Mouse (Mus musculus) hindlimb bud, embryonic 11.5 days (tissue): ENCODE data around the gene Tacc2.

ENCODE experiments used
- DNase-seq: peaks from one replicate; pipeline ENCODE4 v3.0.0-alpha.2; 2012; ENCODE audit warnings: low read depth, low spot score; ENCODE audit errors: extremely low spot score

Gene Tacc2

DNA sequence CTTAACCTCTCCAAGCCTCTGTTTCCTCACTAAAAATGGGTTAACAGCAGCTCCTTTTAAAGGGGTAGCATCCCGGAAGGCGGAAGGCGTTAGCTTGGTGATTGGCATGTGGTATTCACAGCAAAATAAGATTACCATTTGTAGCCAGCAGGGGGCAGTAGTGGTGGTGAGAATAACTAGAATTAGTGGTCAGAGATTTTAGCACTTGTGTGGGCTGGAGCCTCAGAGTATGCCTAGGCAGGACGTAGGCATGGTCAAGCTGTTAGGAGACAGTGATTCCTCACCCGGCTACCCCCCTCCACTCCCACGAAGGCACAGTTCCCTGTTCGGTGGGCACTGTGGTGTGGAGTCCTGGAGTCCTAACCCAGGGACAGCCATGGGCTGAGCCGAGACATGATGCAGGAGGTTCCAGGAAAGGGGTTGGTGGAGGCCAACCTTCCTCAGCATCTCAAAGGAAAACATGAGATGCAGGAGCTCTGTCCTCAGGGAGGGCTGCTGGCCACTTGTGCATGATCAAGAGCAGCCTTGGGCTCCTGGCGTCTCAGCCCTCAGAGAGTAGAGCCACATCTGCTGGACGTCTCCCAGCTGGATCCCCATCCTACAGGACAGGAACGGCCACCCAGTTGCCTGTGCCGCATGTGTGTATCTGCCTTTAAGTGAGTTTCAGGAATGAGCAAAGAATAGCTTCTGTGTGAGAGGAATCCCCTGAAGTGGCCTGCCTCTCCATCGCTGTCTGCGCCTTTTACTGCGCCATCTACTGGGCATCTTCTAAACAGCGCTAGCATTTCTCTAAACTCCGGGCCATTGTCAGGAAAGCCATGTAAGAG is 185.0 kb downstream of the Tacc2 start:
- peak; percentile 33 for DNase-seq

DNA sequence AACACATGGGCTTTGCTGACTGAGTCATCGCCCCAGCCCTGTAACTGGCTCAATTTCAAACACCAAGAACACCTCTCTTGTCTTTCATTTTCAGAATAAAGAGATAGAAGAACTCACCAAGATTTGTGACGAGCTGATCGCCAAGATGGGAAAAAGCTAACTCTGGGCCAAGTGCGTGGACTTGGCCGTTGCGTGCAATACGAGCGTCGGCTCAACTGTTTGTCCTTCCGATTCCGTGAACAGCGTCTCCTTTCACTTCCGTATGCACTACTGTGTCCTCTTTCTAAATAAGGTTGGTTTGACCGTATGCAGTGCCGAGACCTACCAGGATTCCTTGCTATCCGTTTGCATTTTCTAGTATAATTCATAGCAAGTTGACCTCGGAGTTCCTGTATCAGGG is 186.9 kb downstream of the Tacc2 start:
- no peak for DNase-seq

GRCm38 (mm10) chr7:130766411-130767170 is 189.4 kb downstream of the Tacc2 start:
- no peak for DNase-seq

- DNase-seq = no peak
These were observed 190.9 kb downstream of the Tacc2 start for GRCm38 (mm10) chr7:130768151-130768550.

- peak; percentile 60 for DNase-seq
These were observed 193.5 kb downstream of the Tacc2 start for GRCm38 (mm10) chr7:130770707-130771106.

DNA sequence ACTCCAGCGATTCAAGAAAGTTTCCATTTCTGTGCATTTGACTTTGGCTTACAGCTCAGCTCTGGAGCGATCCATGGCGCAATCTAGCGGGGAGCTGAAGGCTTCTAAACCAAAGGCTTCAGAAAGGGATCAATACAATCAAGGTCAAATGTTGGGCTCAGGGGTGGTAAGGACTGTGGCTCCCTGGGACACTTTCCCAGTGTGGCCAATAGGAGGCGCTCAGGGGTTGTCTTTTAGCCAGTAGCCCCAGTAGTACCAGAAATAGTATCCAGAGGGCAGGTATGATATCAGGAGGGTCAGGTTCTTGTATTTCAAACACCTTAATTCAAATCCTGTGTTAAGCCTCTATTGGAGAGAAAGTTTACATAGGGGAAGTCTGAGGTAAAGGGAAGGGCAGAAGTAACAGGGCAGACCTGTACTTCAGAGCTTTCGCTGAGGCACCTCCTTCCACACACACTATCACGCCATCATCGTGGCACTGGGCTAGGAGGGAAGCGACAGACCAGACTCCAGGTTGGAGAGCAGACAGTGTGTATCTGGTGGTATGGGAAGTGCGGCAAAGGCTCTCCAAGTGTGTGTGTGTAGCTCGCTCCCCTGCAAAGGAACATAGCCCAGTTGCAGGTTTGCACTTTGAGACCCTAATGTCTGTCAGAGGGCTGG is 196.1 kb downstream of the Tacc2 start:
- DNase-seq = no peak

DNA sequence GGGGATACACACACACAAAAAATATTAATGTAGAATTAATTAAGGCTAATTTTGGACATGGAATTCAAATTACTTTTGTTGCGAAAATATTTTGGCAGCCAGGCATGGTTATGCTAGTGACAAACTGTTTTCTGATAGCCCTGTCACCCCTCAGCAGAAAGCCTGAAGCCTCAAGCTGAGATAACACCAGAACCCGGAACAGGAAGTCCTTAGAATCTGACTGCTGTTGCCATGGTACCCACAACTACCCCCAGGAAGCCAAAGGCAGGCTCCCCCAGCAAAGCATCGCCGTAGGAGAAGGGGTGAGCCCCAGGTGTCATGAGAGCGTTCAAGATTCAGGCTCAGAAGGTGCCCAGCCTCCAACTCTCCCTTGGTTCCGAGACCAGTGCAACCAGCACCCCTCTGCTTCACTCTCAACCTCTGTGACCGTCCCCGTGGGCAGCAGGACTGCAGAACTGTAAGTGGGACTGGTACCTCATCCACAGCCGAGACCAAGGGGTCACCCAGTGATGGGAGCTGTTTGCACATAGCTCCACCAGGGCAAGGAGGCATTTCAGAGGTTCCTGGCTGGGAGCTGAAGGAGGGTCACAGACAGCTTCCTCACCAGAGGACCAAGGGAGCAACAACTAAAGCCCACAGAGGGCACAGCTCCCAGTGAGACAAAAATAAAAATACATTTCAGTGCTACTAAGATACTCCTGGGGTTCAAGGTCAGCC is 196.8 kb downstream of the Tacc2 start, which contains the start of gene Btbd16:
Gene Btbd16, plus strand, starts transcription at position 156 of the 717 bp plus-strand sequence.
- DNase-seq = no peak

DNA sequence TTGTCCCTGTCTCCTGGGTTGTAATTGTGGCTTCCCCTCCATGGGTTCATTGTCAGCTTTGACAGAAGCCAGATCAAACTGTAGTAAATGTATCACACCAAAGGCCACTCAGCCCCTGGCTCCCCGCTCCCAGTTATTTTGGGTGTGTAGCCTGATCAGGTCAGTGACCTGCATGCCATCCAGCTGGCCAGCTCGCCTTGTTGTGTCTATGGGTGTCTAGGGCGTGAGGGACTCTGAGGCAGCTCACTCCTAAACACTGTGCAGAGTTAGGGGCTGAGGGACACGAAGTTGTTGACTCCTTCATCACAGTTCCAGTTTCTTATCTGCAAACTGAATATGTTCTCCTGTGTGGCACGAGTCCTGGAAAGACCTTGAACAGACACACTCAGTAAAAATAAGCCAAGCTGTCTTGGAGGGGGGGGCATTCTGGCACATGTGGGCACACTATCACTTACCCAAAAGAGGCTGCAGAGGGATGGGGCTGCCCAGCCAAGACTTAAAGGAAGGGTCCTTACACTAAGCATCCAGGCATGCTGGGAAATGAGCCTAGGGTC is 203.7 kb downstream of the Tacc2 start:
- DNase-seq = no peak

DNA sequence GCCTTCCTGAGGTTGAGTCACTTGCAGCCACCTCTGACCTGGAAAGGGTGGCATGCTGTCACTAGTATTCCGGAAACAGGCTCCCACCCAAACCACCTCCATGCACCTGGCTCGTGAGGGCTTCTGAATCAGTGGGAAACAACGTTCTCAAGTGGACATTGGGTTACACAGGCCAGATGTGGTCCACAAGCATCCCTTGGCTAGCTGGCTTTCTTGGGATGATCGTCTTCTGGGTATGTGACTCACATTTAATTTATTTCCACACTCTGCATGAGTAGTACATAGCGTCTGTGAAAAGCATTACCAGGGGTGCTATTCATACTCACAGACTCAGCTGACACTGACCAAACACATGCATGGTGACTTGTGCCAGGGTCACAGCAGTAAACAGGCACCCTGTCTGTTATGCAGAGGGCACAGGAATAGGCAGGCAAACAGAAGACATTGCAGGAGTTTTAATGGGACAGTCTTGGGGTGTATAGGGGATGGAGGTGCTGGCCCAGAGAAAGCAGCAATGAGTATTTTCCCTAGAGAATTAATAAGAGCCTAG is 205.3 kb downstream of the Tacc2 start:
- no peak for DNase-seq

GRCm38 (mm10) chr7:130785923-130786575 is 208.8 kb downstream of the Tacc2 start:
- DNase-seq = no peak

DNA sequence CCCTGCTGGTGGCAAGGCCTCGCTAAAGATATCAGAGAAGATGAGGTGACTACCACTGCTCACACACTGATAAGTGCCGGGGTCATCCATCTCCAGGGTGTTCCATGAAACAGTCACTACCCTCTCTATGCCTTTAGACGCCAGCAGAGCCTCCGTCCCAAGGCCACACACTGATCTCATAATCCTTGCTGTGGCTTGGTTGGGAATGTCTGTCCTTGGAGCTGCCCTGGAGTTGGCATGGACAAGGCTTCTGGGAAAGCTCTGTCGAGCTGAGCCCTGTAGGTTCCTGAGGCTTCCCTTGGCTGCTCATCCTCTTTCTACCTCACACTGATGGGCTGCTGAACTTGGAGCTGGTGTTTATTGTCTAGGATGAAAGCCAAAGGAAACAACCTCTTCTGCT is 209.5 kb downstream of the Tacc2 start:
- DNase-seq = no peak

DNA sequence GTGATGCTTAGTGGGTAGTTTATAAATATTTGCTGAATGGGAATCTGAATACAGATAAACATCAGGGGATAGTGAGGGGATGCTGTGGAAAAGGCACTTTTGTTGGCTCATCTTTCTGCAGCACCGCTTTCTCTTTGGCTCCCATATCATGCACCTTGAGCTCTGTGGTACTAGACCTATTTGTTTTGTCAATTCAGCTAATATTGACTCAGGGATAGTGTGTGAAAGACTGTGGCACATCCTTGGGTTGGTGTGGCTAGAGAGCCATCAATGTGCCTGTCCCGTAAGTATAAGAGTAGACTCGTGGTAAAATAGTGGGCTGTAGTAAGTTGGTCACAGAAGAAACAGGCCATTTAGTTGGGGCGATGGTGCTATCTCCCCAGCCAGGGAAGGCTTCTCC is 210.3 kb downstream of the Tacc2 start:
- no peak for DNase-seq

DNA sequence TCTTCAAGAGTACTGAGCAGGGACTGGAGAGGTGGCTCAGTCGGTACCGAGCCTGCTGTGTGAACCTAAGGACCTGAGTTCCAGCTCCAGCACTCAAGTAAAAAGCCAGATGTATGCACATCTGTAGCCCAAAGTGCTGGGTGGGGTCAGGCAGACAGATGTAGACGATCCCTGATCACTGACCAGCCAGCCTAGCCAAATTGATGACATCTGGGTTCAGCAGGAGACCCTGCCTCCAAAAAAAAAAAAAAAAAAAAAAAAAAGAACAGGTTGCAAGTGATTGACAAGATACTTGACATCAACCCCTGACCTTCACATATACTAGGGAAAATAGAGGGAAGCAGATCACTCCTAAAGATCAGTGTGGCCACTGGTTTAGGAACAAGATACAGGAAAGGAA is 211.7 kb downstream of the Tacc2 start:
- no peak for DNase-seq

DNA sequence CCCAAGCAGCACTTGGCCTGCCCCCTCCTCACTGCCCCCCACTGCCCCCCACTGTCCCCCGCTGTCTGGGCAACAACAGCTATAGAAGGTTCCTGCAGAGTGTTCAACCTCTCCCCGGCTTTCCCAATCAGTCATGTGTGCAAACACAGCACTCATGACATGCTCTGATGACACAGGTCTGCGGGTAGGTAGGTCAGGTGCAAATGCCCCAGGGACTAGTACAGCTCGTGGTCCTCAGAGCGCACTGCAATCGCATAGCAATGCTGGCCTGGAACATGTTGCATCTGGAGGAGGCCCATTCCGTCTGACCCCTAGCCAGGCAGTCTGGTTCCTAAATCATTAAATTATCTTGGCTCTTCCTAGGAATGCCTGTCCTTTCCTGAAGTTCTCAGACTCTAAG is 212.2 kb downstream of the Tacc2 start:
- no peak for DNase-seq

DNA sequence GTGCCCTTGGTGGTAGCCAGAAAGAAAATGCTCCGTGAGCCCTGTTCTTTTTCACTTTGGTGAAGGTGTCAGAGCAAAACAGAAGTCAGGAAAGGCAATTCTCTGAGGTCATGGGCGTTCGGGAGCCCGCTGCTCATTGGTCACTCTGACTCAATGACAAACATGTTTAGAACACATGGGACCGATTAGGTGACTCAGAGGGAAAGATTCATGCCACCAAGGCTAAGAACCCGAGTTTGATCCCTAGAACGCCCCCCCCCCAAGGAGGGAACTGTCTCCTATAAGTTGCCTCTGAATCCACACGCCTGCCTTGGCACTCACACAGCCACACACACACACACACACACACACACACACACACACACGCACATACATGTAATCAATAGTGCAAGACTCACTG is 216.4 kb downstream of the Tacc2 start:
- DNase-seq = no peak

DNA sequence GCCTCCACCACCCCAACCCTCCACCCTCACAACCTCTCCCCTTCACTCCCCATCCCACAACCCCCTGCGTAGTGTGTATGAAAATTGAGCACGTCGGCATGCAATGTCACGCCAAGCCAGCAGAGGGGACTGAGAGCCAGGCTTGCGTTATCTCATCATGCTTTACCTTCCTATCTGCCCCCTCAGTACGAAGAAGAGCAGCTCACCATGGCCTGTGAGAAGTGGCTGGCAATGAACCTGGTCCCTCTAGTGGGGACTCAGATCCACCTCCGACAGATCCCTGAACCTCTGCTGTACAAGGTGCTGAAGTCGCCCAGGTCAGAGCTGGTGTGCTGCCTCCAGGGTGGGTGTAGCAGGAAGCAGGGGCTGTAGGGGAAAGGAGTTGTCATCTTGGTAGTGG is 219.5 kb downstream of the Tacc2 start:
- DNase-seq = no peak

GRCm38 (mm10) chr7:130797524-130797923 is 220.3 kb downstream of the Tacc2 start:
- DNase-seq = no peak

GRCm38 (mm10) chr7:130799418-130799817 is 222.2 kb downstream of the Tacc2 start:
- DNase-seq = no peak

DNA sequence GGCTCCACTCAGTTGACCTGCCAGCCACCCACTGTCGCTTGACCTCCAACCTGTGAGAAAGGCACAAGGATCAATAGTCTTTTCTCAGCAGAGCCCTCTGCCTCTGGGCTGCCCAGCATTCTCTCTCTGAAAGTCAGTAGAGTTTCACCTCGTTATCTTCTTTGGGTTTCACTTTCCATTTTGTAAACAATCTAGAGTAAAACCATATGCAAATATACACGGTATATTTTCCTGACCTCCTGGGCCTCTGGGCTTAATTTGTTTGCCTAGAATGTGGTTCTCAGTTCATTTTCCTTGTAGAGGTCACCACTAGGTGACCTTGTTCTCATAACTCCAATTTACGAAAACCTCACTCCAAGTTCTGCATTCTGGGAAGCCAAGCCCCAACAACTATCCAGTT is 223.4 kb downstream of the Tacc2 start:
- DNase-seq = no peak

DNA sequence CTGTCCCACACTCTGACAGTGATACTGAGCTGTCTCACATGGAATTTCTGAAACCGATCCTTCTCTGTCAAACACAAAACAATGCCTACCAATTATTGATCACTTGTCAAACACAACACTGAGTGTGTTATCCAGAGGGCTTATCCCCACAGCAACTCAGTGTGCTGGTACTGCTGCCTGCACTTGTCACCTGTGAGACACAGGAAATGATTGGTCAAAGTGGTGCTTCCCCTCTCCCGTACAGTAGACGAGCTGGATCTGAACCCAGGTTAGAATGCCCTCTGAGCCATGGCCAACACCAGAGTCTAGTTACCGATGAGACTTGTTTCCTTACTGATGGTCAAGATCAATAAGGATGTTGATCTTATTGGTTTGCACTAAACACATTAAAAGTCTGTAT is 224.6 kb downstream of the Tacc2 start:
- DNase-seq = no peak
